Mouse (Mus musculus) thymus, adult 2 months (tissue): ENCODE results near the gene Gm21721. TPM values are rescaled to one million over a fixed set of nuclear protein-coding genes. Genes with fewer than 3 reads are reported as not detected.
"Not testable (repeated sequence)": the region's sequence is repeated elsewhere in the genome, so short reads cannot be mapped to it uniquely, and the experiment has no call there.

Experiments
- DNase-seq: peaks from one replicate; pipeline ENCODE4 v3.0.0; 2021
- H3K27ac ChIP-seq: fragments of 200-500 bp; 2 replicates; pipeline ENCODE4 v1.5.1; 2012; ENCODE audit warnings: low read length, control low read depth; ENCODE audit not compliant: control insufficient read depth, insufficient read depth
- H3K27me3 ChIP-seq: fragments of 200-500 bp; 2 replicates; pipeline ENCODE4 v1.6.1; 2012; ENCODE audit warnings: mild to moderate bottlenecking, low read length, moderate library complexity, mixed read lengths; ENCODE audit not compliant: control insufficient read depth, insufficient read depth
- H3K36me3 ChIP-seq: fragments of 200-500 bp; 2 replicates; pipeline ENCODE4 v1.6.1; 2012; ENCODE audit warnings: mild to moderate bottlenecking, low read length, moderate library complexity; ENCODE audit not compliant: control insufficient read depth, insufficient read depth
- H3K4me1 ChIP-seq: fragments of 200-500 bp; replicated peaks from 2 replicates; pipeline ENCODE4 v1.6.1; 2012; ENCODE audit warnings: low read length; ENCODE audit not compliant: control insufficient read depth, insufficient read depth
- H3K4me3 ChIP-seq: fragments of 200-500 bp; 2 replicates; pipeline ENCODE4 v1.5.1; 2012; ENCODE audit warnings: mild to moderate bottlenecking, low read length, control low read depth, moderate library complexity; ENCODE audit not compliant: control insufficient read depth, insufficient read depth
- WGBS: fragments of 180-500 bp; shearing (Covaris S2); methylation state at CpG from one replicate; pipeline ENCODE4 v1.1.7; 2018; 5-methylcytosine and 5-hydroxymethylcytosine counted together
- polyA plus RNA-seq: library from polyadenylated mRNA; depleted of rRNA; stranded (reverse); fragments of >200 nt; gene quantifications from 2 replicates; pipeline ENCODE4 v1.2.3, GENCODE M21; 2012; rRNA removed

The Gm21721 gene
- not detected in 2 replicates for polyA plus RNA-seq

DNA sequence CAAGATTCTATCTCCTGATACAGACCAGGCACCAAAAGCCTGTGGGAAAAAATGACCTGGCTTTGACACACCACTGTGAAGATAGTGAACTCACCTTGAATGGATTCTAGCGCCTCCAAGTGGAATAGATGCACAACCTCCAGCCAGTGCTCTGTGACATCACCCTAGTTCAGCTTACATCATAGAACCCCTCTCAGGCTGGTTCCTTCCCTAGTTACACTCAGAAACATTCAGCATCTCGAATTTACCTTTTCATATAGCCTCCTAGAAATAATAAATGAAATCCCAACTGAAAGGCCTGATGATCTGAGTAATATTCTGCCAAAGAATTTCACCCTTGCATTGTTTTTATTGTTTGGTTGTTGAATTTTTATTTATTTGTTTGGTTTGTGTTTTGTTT, at the start of gene Gm21721:
Gm21721 (minus strand) TSS at position 101 of the 400 bp plus-strand sequence.
- DNase-seq, H3K36me3 ChIP-seq, H3K27ac ChIP-seq, H3K4me1 ChIP-seq, H3K4me3 ChIP-seq, H3K27me3 ChIP-seq: not testable (repeated sequence)
- WGBS = 29% methylated on average over 1 of the region's 2 CpGs

Other genes with a start within 250 kb of the Gm21721 start
- gene Gm21292, start 68.3 kb downstream of the Gm21721 start, polyA plus RNA-seq = not detected in 2 replicates
- gene Gm21812, start 145.0 kb upstream of the Gm21721 start, polyA plus RNA-seq = not detected in 2 replicates
- not detected in 2 replicates for gene Gm21874, start 214.0 kb upstream of the Gm21721 start, polyA plus RNA-seq